Mouse (Mus musculus) stomach, postnatal 0 days (tissue): ENCODE data around the gene Pih1d2. TPM values are rescaled to one million over a fixed set of nuclear protein-coding genes. Genes with fewer than 3 reads are reported as not detected.
A peak's percentile ranks its signal among the peaks of the same experiment; 100 is the strongest.

Experiments used
- ATAC-seq: fragments of 200-750 bp; cut with Nextera tagmentation; 2 replicates; pipeline ENCODE4 v1.8.0; 2017; ENCODE audit not compliant: low FRiP score, low TSS enrichment
- DNase-seq: peaks from one replicate; pipeline ENCODE4 v3.0.0-alpha.2; 2016; ENCODE audit warnings: low spot score
- H3K27ac ChIP-seq: fragments of 300-500 bp; sonication (generic); replicated peaks from 2 replicates; pipeline ENCODE4 v1.5.1; 2014; ENCODE audit warnings: mild to moderate bottlenecking, control low read depth
- H3K27me3 ChIP-seq: fragments of 300-500 bp; sonication (generic); 2 replicates; pipeline ENCODE4 v1.6.1; 2014; ENCODE audit warnings: low read length; ENCODE audit not compliant: control insufficient read depth, insufficient read depth
- H3K36me3 ChIP-seq: fragments of 300-500 bp; sonication (generic); 2 replicates; pipeline ENCODE4 v1.6.1; 2014; ENCODE audit warnings: low read length, mixed read lengths; ENCODE audit not compliant: control insufficient read depth, insufficient read depth
- H3K4me1 ChIP-seq: fragments of 300-500 bp; sonication (generic); replicated peaks from 2 replicates; pipeline ENCODE4 v1.6.1; 2014; ENCODE audit warnings: antibody characterized with exemption; ENCODE audit not compliant: control insufficient read depth, insufficient read depth
- H3K4me2 ChIP-seq: fragments of 300-500 bp; sonication (generic); replicated peaks from 2 replicates; pipeline ENCODE4 v1.6.1; 2014; ENCODE audit warnings: low read depth, mild to moderate bottlenecking, control low read depth, moderate library complexity
- H3K4me3 ChIP-seq: fragments of 300-500 bp; sonication (generic); 2 replicates; pipeline ENCODE4 v1.5.1; 2014; ENCODE audit warnings: low read depth, low read length, control low read depth
- H3K9ac ChIP-seq: fragments of 300-500 bp; sonication (generic); 2 replicates; pipeline ENCODE4 v1.6.1; 2014; ENCODE audit warnings: mild to moderate bottlenecking, low read length, control low read depth, mixed read lengths
- H3K9me3 ChIP-seq: fragments of 300-500 bp; sonication (generic); 2 replicates; pipeline ENCODE4 v1.6.1; 2016; ENCODE audit warnings: low read length; ENCODE audit not compliant: control insufficient read depth
- CTCF ChIP-seq: IDR thresholded peaks from 2 replicates; pipeline ENCODE4 v1.5.1; 2016; ENCODE audit warnings: antibody characterized with exemption, low read depth, mild to moderate bottlenecking, moderate library complexity
- EP300 ChIP-seq: optimal IDR thresholded peaks from 2 replicates; pipeline ENCODE3; 2016; ENCODE audit warnings: antibody characterized with exemption
- WGBS: fragments of 180-500 bp; shearing (Covaris S2); extraction: QIAGEN DNeasy Blood & Tissue Kit; methylation state at CpG from one replicate; pipeline ENCODE4 v1.1.7; 2014; 5-methylcytosine and 5-hydroxymethylcytosine counted together
- polyA plus RNA-seq: library from polyadenylated mRNA; unstranded; fragments of >200 nt; fragmentation: Nextera tagmentation; extraction: Ambion mirVana; gene quantifications from 2 replicates; pipeline ENCODE4 v1.2.1, GENCODE M21; 2015

Gene Pih1d2
- polyA plus RNA-seq, 1 experiment from 2014 or later, result 2.2 TPM

DNA sequence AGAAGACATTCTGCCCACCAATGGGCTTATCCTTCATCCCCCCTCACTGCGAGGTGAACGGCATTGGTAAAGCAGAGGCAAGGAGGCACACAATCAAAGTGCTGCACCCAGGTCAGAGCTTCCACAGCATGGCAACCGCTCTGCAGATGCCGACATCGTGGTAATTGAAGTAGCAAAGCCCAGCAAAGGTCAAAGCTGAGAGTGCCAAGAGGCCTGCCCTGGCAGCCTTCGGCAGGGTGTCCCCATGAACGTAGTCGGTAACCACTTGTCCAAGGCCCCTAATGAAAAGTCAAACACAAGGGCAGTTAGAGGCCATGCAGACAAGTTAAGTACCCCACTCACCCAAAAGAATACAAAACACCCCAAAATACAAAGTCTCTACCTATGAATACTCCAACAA is 20.1 kb upstream of the Pih1d2 start:
- Histone ChIP-seq H3K4me3 (no peak overlapping the region), H3K9ac (no peak overlapping the region), H3K36me3 (peaks cover 21% of the 10 kb centered on the region), H3K4me2 (no peak overlapping the region), H3K27ac (no peak overlapping the region), H3K4me1 (no peaks in the 10 kb centered on the region), H3K9me3 (no peaks in the 10 kb centered on the region), H3K27me3 (no peaks in the 10 kb centered on the region)
- TF ChIP-seq CTCF (no peak), EP300 (no peak)
- DNase-seq (no peak), ATAC-seq (no peak)
- 91% methylated on average over 8 of the region's 8 CpGs for WGBS

- Histone ChIP-seq H3K36me3 (peaks cover 19% of the 10 kb centered on the region), H3K27ac (no peak overlapping the region), H3K27me3 (no peaks in the 10 kb centered on the region), H3K4me2 (peak overlapping the region; percentile 76), H3K9me3 (no peaks in the 10 kb centered on the region), H3K4me3 (no peak overlapping the region), H3K4me1 (peaks cover 5% of the 10 kb centered on the region), H3K9ac (no peak overlapping the region)
- no peak for DNase-seq
- TF ChIP-seq EP300, result no peak
- TF ChIP-seq CTCF, result no peak
- no peak for ATAC-seq
- WGBS, result 58% methylated on average over 6 of the region's 6 CpGs
Observed at GRCm38 (mm10) chr9:50601536-50601935, 15.6 kb upstream of the Pih1d2 start.

DNA sequence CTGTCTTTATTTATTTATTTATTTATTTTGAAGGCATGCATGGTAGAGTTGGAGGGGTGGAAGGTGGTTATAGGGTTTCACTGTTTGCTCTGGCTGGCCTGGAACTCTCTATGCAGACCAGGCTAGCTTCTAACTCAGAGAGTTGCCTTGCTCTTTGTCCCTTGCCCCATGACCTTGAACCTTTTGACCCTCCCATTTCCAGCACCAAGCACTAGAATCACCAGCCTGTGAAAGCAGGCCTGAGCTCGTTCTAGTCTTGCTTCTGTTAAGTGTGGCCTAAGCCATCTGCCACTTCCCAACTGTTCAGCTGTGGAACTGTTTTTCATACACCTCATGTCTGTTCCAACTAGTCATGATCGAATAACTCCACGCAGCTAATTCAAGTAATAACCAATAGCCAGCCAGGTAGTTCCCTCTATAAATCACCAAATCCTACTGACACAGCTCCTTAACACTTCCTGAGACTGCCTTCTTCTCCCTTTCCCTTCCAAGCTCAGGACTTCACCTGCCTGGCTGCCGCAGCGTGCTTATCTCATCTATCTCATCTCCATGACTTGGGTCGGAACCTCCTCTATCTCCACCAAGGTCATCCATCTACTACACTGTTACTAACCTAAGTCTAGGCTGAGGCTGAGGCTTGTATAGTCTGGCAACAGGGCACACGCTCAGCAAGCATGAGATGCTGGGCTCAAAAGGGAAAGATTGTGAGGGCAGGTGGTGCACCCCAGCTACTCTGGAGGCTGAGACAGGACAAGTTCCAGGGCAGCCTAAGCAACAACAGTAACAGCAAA is 14.9 kb upstream of the Pih1d2 start:
- TF ChIP-seq CTCF (no peak), EP300 (no peak)
- Histone ChIP-seq H3K4me2 (peak overlapping the region; percentile 76), H3K4me1 (peaks cover 5% of the 10 kb centered on the region), H3K27ac (peak overlapping the region; percentile 53), H3K9me3 (no peaks in the 10 kb centered on the region), H3K27me3 (no peaks in the 10 kb centered on the region), H3K4me3 (peak overlapping the region; percentile 63), H3K36me3 (peaks cover 15% of the 10 kb centered on the region), H3K9ac (peak overlapping the region; percentile 70)
- 75% methylated on average over 7 of the region's 7 CpGs for WGBS
- no peak for ATAC-seq
- no peak for DNase-seq

- H3K36me3 ChIP-seq, result peaks cover 15% of the 10 kb centered on the region
- no peaks in the 10 kb centered on the region for H3K27me3 ChIP-seq
- H3K4me2 ChIP-seq, result peak within 1 kb of the TSS; percentile 76
- peak within 1 kb of the TSS; percentile 63 for H3K4me3 ChIP-seq
- TF ChIP-seq EP300, result no peak
- TF ChIP-seq CTCF, result no peak
- H3K4me1 ChIP-seq, result peaks cover 5% of the 10 kb centered on the region
- WGBS, result under 1% methylated on average over 48 of the region's 48 CpGs
- no peaks in the 10 kb centered on the region for H3K9me3 ChIP-seq
- peak; percentile 97 for ATAC-seq
- peak within 1 kb of the TSS; percentile 91 for H3K27ac ChIP-seq
- DNase-seq, result peak; percentile 94
- peak within 1 kb of the TSS; percentile 86 for H3K9ac ChIP-seq
Observed at GRCm38 (mm10) chr9:50603189-50603997, 13.7 kb upstream of the Pih1d2 start, which contains the start of the genes Sdhd and Timm8b. Gene Sdhd (minus strand): TSS chr9:50603812. Gene Timm8b (plus strand): TSS chr9:50603910.

GRCm38 (mm10) chr9:50603998-50604324 is 13.2 kb upstream of the Pih1d2 start:
- H3K9ac ChIP-seq, result peak overlapping the region; percentile 86
- DNase-seq, result no peak

More at GRCm38 (mm10) chr9:50603998-50604324, 13.2 kb upstream of the Pih1d2 start:
- peaks cover 11% of the 10 kb centered on the region; the same call in 1 of the 2 replicates for H3K36me3 ChIP-seq
- no peaks in the 10 kb centered on the region for H3K9me3 ChIP-seq
- H3K27ac ChIP-seq, result peak overlapping the region; percentile 91
- H3K4me1 ChIP-seq, result peaks cover 5% of the 10 kb centered on the region
- TF ChIP-seq CTCF (peak; percentile 62), EP300 (no peak)
- H3K4me2 ChIP-seq, result peak overlapping the region; percentile 76
- no peak; the same call in 1 of the 2 replicates for ATAC-seq
- H3K27me3 ChIP-seq, result no peaks in the 10 kb centered on the region
- peak overlapping the region; percentile 63 for H3K4me3 ChIP-seq
- under 1% methylated on average over 24 of the region's 24 CpGs for WGBS
